Mouse (Mus musculus) subcutaneous adipose tissue, adult 2 months (tissue): ENCODE data around the gene Mtx2. TPM values are rescaled to one million over a fixed set of nuclear protein-coding genes. Genes with fewer than 3 reads are reported as not detected.

Source experiments
- polyA plus RNA-seq: library from polyadenylated mRNA; depleted of rRNA; stranded (reverse); fragments of >200 nt; gene quantifications from 2 replicates; pipeline ENCODE4 v1.2.3, GENCODE M21; 2012; ENCODE audit warnings: low replicate concordance; rRNA removed

Gene Mtx2
- polyA plus RNA-seq, result 59.5 and 89.6 TPM in 2 replicates

GRCm38 (mm10) chr2:74825730-74826430 is at the start of gene Mtx2:
Mtx2 (plus strand) TSS chr2:74825803.

Other genes with a start within 250 kb of the Mtx2 start
- 4.8 and 7.8 TPM in 2 replicates for gene Lnpk, start 246.4 kb upstream of the Mtx2 start, polyA plus RNA-seq
- gene Evx2, start 166.2 kb upstream of the Mtx2 start, polyA plus RNA-seq, result not detected in 2 replicates
- gene Hoxd13, start 157.5 kb upstream of the Mtx2 start, polyA plus RNA-seq, result not detected in 2 replicates
- gene Hoxd12, start 150.8 kb upstream of the Mtx2 start, polyA plus RNA-seq, result not detected in 2 replicates
- gene Hoxd11, start 146.2 kb upstream of the Mtx2 start, polyA plus RNA-seq, result 0.24 and 52.9 TPM in 2 replicates
- gene Hoxd10, start 133.9 kb upstream of the Mtx2 start, polyA plus RNA-seq, result 0.97 and 42.6 TPM in 2 replicates
- gene Hoxd9, start 128.1 kb upstream of the Mtx2 start, polyA plus RNA-seq, result 7.5 and 57.1 TPM in 2 replicates
- gene Hoxd8, start 121.2 kb upstream of the Mtx2 start, polyA plus RNA-seq, result 11.5 and 27.9 TPM in 2 replicates
- 0.70 and 18.6 TPM in 2 replicates for gene Hoxd3, start 113.9 kb upstream of the Mtx2 start, polyA plus RNA-seq
- 36.3 and 69.5 TPM in 2 replicates for gene Hoxd4, start 113.9 kb upstream of the Mtx2 start, polyA plus RNA-seq
- 6.2 and 15.3 TPM in 2 replicates for gene Gm28230, start 99.1 kb upstream of the Mtx2 start, polyA plus RNA-seq
- not detected in 2 replicates for gene Hoxd1, start 62.8 kb upstream of the Mtx2 start, polyA plus RNA-seq